Mouse (Mus musculus): ENCODE data around the gene Rplp2. TPM values are rescaled to one million over a fixed set of nuclear protein-coding genes. Genes with fewer than 3 reads are reported as not detected.

Rplp2 gene
- polyA plus RNA-seq, 1 experiment from 2014 or later = 684 TPM

- H3K9ac ChIP-seq (replicated peaks; ENCODE audit: low read depth, low read length) = no peak overlapping the region
Observed at GRCm38 (mm10) chr7:141435856-141436522, 11.2 kb upstream of the Rplp2 start.

GRCm38 (mm10) chr7:141436523-141436892, 10.7 kb upstream of the Rplp2 start:
- H3K9ac ChIP-seq (replicated peaks; ENCODE audit: low read depth, low read length) = peak overlapping the region; percentile 88
- no peaks in the 10 kb centered on the region for H3K9me3 ChIP-seq (ENCODE audit: control insufficient read depth, low read length)
- H3K27me3 ChIP-seq (replicated peaks; ENCODE audit: control insufficient read depth, insufficient read depth, low read length) = no peaks in the 10 kb centered on the region
- no peaks in the 10 kb centered on the region; the same call in 1 of the 2 replicates for H3K36me3 ChIP-seq (ENCODE audit: control insufficient read depth, insufficient read depth)
- no peak for ATAC-seq
- 35% methylated on average over 2 of the region's 2 CpGs for WGBS
- peaks cover 45% of the 10 kb centered on the region for H3K4me1 ChIP-seq (replicated peaks; ENCODE audit: control insufficient read depth, insufficient read depth, low read length)
- peak overlapping the region; percentile 70 for H3K4me3 ChIP-seq (replicated peaks; ENCODE audit: low read length)
- H3K27ac ChIP-seq (ENCODE audit: low read length) = no peak overlapping the region
- peak overlapping the region; percentile 89 for H3K4me2 ChIP-seq (ENCODE audit: low read length)

More at GRCm38 (mm10) chr7:141435856-141436522, 11.2 kb upstream of the Rplp2 start:
- Histone ChIP-seq H3K4me1 (replicated peaks; ENCODE audit: control insufficient read depth, insufficient read depth, low read length) (peaks cover 45% of the 10 kb centered on the region), H3K36me3 (ENCODE audit: control insufficient read depth, insufficient read depth) (peaks cover 4% of the 10 kb centered on the region), H3K4me2 (ENCODE audit: low read length) (peak overlapping the region; percentile 89), H3K9me3 (ENCODE audit: control insufficient read depth, low read length) (no peaks in the 10 kb centered on the region), H3K27me3 (replicated peaks; ENCODE audit: control insufficient read depth, insufficient read depth, low read length) (no peaks in the 10 kb centered on the region), H3K4me3 (replicated peaks; ENCODE audit: low read length) (no peak overlapping the region), H3K27ac (ENCODE audit: low read length) (no peak overlapping the region; the same call in 1 of the 2 replicates)
- WGBS = 79% methylated on average over 9 of the region's 9 CpGs
- no peak for ATAC-seq

GRCm38 (mm10) chr7:141437178-141438120, 9.7 kb upstream of the Rplp2 start, which contains the start of gene Slc25a22:
Gene Slc25a22 (minus strand): TSS chr7:141437892.
- Histone ChIP-seq H3K27ac (ENCODE audit: low read length) (peak within 1 kb of the TSS; percentile 80), H3K4me3 (replicated peaks; ENCODE audit: low read length) (peak within 1 kb of the TSS; percentile 70), H3K9me3 (ENCODE audit: control insufficient read depth, low read length) (no peaks in the 10 kb centered on the region), H3K9ac (replicated peaks; ENCODE audit: low read depth, low read length) (peak within 1 kb of the TSS; percentile 88), H3K27me3 (replicated peaks; ENCODE audit: control insufficient read depth, insufficient read depth, low read length) (no peaks in the 10 kb centered on the region), H3K4me1 (replicated peaks; ENCODE audit: control insufficient read depth, insufficient read depth, low read length) (peaks cover 48% of the 10 kb centered on the region), H3K4me2 (ENCODE audit: low read length) (peak within 1 kb of the TSS; percentile 89), H3K36me3 (ENCODE audit: control insufficient read depth, insufficient read depth) (no peaks in the 10 kb centered on the region; the same call in 1 of the 2 replicates)
- 5% methylated on average over 53 of the region's 53 CpGs for WGBS
- ATAC-seq = peak; percentile 80

GRCm38 (mm10) chr7:141438201-141438968, 8.8 kb upstream of the Rplp2 start:
- H3K27ac ChIP-seq (ENCODE audit: low read length) = no peak overlapping the region; the same call in 1 of the 2 replicates
- H3K36me3 ChIP-seq (ENCODE audit: control insufficient read depth, insufficient read depth) = no peaks in the 10 kb centered on the region; the same call in 1 of the 2 replicates
- H3K4me2 ChIP-seq (ENCODE audit: low read length) = no peak overlapping the region
- H3K27me3 ChIP-seq (replicated peaks; ENCODE audit: control insufficient read depth, insufficient read depth, low read length) = no peaks in the 10 kb centered on the region
- no peak for ATAC-seq
- no peaks in the 10 kb centered on the region for H3K9me3 ChIP-seq (ENCODE audit: control insufficient read depth, low read length)
- WGBS = 91% methylated on average over 12 of the region's 12 CpGs
- H3K9ac ChIP-seq (replicated peaks; ENCODE audit: low read depth, low read length) = no peak overlapping the region
- H3K4me1 ChIP-seq (replicated peaks; ENCODE audit: control insufficient read depth, insufficient read depth, low read length) = peaks cover 48% of the 10 kb centered on the region
- no peak overlapping the region for H3K4me3 ChIP-seq (replicated peaks; ENCODE audit: low read length)

GRCm38 (mm10) chr7:141439140-141439679, 8.0 kb upstream of the Rplp2 start:
- H3K9ac ChIP-seq (replicated peaks; ENCODE audit: low read depth, low read length) = no peak overlapping the region
- no peaks in the 10 kb centered on the region for H3K27me3 ChIP-seq (replicated peaks; ENCODE audit: control insufficient read depth, insufficient read depth, low read length)
- H3K4me3 ChIP-seq (replicated peaks; ENCODE audit: low read length) = no peak overlapping the region
- no peak overlapping the region for H3K4me2 ChIP-seq (ENCODE audit: low read length)
- peaks cover 42% of the 10 kb centered on the region for H3K4me1 ChIP-seq (replicated peaks; ENCODE audit: control insufficient read depth, insufficient read depth, low read length)
- ATAC-seq = no peak
- H3K36me3 ChIP-seq (ENCODE audit: control insufficient read depth, insufficient read depth) = no peaks in the 10 kb centered on the region; the same call in 1 of the 2 replicates
- no peak overlapping the region for H3K27ac ChIP-seq (ENCODE audit: low read length)
- WGBS = 92% methylated on average over 10 of the region's 10 CpGs
- H3K9me3 ChIP-seq (ENCODE audit: control insufficient read depth, low read length) = no peaks in the 10 kb centered on the region

GRCm38 (mm10) chr7:141439811-141440210, 7.4 kb upstream of the Rplp2 start:
- Histone ChIP-seq H3K27ac (ENCODE audit: low read length) (no peak overlapping the region), H3K9ac (replicated peaks; ENCODE audit: low read depth, low read length) (no peak overlapping the region), H3K4me3 (replicated peaks; ENCODE audit: low read length) (no peak overlapping the region), H3K27me3 (replicated peaks; ENCODE audit: control insufficient read depth, insufficient read depth, low read length) (no peaks in the 10 kb centered on the region), H3K4me2 (ENCODE audit: low read length) (no peak overlapping the region), H3K36me3 (ENCODE audit: control insufficient read depth, insufficient read depth) (no peaks in the 10 kb centered on the region; the same call in 1 of the 2 replicates), H3K9me3 (ENCODE audit: control insufficient read depth, low read length) (no peaks in the 10 kb centered on the region), H3K4me1 (replicated peaks; ENCODE audit: control insufficient read depth, insufficient read depth, low read length) (peaks cover 38% of the 10 kb centered on the region)
- 93% methylated on average over 11 of the region's 11 CpGs for WGBS
- no peak for ATAC-seq

- 23% methylated on average over 6 of the region's 6 CpGs for WGBS
- H3K27ac ChIP-seq (ENCODE audit: low read length) = no peak overlapping the region
- no peak overlapping the region for H3K4me2 ChIP-seq (ENCODE audit: low read length)
- no peak overlapping the region for H3K9ac ChIP-seq (replicated peaks; ENCODE audit: low read depth, low read length)
- H3K36me3 ChIP-seq (ENCODE audit: control insufficient read depth, insufficient read depth) = no peaks in the 10 kb centered on the region; the same call in 1 of the 2 replicates
- H3K9me3 ChIP-seq (ENCODE audit: control insufficient read depth, low read length) = no peaks in the 10 kb centered on the region
- ATAC-seq = no peak
- no peak overlapping the region for H3K4me3 ChIP-seq (replicated peaks; ENCODE audit: low read length)
- H3K27me3 ChIP-seq (replicated peaks; ENCODE audit: control insufficient read depth, insufficient read depth, low read length) = no peaks in the 10 kb centered on the region
- H3K4me1 ChIP-seq (replicated peaks; ENCODE audit: control insufficient read depth, insufficient read depth, low read length) = peaks cover 33% of the 10 kb centered on the region
Observed at GRCm38 (mm10) chr7:141440613-141441012, 6.6 kb upstream of the Rplp2 start.

- H3K9me3 ChIP-seq (ENCODE audit: control insufficient read depth, low read length) = no peaks in the 10 kb centered on the region
- 92% methylated on average over 9 of the region's 9 CpGs for WGBS
Observed at GRCm38 (mm10) chr7:141441460-141441859, 5.7 kb upstream of the Rplp2 start.

More at GRCm38 (mm10) chr7:141441460-141441859, 5.7 kb upstream of the Rplp2 start:
- Histone ChIP-seq H3K4me3 (replicated peaks; ENCODE audit: low read length) (no peak overlapping the region), H3K27me3 (replicated peaks; ENCODE audit: control insufficient read depth, insufficient read depth, low read length) (no peaks in the 10 kb centered on the region), H3K36me3 (ENCODE audit: control insufficient read depth, insufficient read depth) (no peaks in the 10 kb centered on the region; the same call in 1 of the 2 replicates), H3K4me1 (replicated peaks; ENCODE audit: control insufficient read depth, insufficient read depth, low read length) (peaks cover 25% of the 10 kb centered on the region), H3K9ac (replicated peaks; ENCODE audit: low read depth, low read length) (no peak overlapping the region), H3K27ac (ENCODE audit: low read length) (no peak overlapping the region), H3K4me2 (ENCODE audit: low read length) (no peak overlapping the region)
- ATAC-seq = no peak
